Mouse (Mus musculus): Measurements from ENCODE around the gene Lamtor4. TPM values are rescaled to one million over a fixed set of nuclear protein-coding genes. Genes with fewer than 3 reads are reported as not detected.
A peak's percentile ranks its signal among the peaks of the same experiment; 100 is the strongest.
"Not testable (repeated sequence)": the region's sequence is repeated elsewhere in the genome, so short reads cannot be mapped to it uniquely, and the experiment has no call there.

The Lamtor4 gene
- 59.1 and 79.6 TPM in 2 replicates for total RNA-seq (2014; rRNA removed)
- polyA plus RNA-seq (2015; fragmentation: Nextera tagmentation; extraction: Ambion mirVana), result 99.8 and 104 TPM in 2 replicates

GRCm38 (mm10) chr5:138255353-138256093, at the start of gene Lamtor4:
TSS of gene Lamtor4 (plus strand) at chr5:138255482.
- Histone ChIP-seq H3K4me3 (ENCODE audit: low read depth, low read length) (peak within 1 kb of the TSS; percentile 66), H3K36me3 (ENCODE audit: insufficient read depth, low read length) (peaks cover 22% of the 10 kb centered on the region), H3K9ac (replicated peaks; ENCODE audit: low read length, poor library complexity, severe bottlenecking) (peak within 1 kb of the TSS; percentile 79), H3K4me1 (ENCODE audit: insufficient read depth, low read length) (0 out of 2 replicates have a peak, but pooled peaks cover 2% of the 10 kb centered on the region), H3K9me3 (ENCODE audit: low read length) (no peaks in the 10 kb centered on the region), H3K27me3 (ENCODE audit: insufficient read depth, low read length) (no peaks in the 10 kb centered on the region), H3K27ac (ENCODE audit: low read depth, low read length) (peak within 1 kb of the TSS; percentile 85), H3K4me2 (ENCODE audit: low read depth, low read length, poor library complexity, severe bottlenecking) (peak within 1 kb of the TSS; percentile 89)
- TF ChIP-seq CTCF (IDR thresholded peaks at IDR 0.05), result peak; percentile 59
- peak; percentile 98 for DNase-seq (ENCODE audit: low spot score)
- under 1% methylated on average over 38 of the region's 38 CpGs for WGBS
- ATAC-seq (ENCODE audit: low FRiP score), result peak; percentile 100

GRCm38 (mm10) chr5:138207253-138207652, 48.0 kb upstream of the Lamtor4 start:
- Histone ChIP-seq H3K9me3 (ENCODE audit: low read length) (no peaks in the 10 kb centered on the region), H3K4me3 (ENCODE audit: low read depth, low read length) (no peak overlapping the region), H3K9ac (replicated peaks; ENCODE audit: low read length, poor library complexity, severe bottlenecking) (no peak overlapping the region), H3K4me2 (ENCODE audit: low read depth, low read length, poor library complexity, severe bottlenecking) (no peak overlapping the region), H3K4me1 (ENCODE audit: insufficient read depth, low read length) (no peaks in the 10 kb centered on the region), H3K27ac (ENCODE audit: low read depth, low read length) (no peak overlapping the region), H3K36me3 (ENCODE audit: insufficient read depth, low read length) (no peaks in the 10 kb centered on the region), H3K27me3 (ENCODE audit: insufficient read depth, low read length) (no peaks in the 10 kb centered on the region)
- DNase-seq (ENCODE audit: low spot score) (no peak), ATAC-seq (ENCODE audit: low FRiP score) (no peak)
- 82% methylated on average over 1 of the region's 1 CpGs for WGBS
- TF ChIP-seq CTCF (IDR thresholded peaks at IDR 0.05), result no peak

- Histone ChIP-seq H3K4me3 (ENCODE audit: low read depth, low read length) (no peak overlapping the region), H3K9ac (replicated peaks; ENCODE audit: low read length, poor library complexity, severe bottlenecking) (no peak overlapping the region), H3K27me3 (ENCODE audit: insufficient read depth, low read length) (no peaks in the 10 kb centered on the region), H3K4me2 (ENCODE audit: low read depth, low read length, poor library complexity, severe bottlenecking) (no peak overlapping the region), H3K36me3 (ENCODE audit: insufficient read depth, low read length) (no peaks in the 10 kb centered on the region), H3K9me3 (ENCODE audit: low read length) (no peaks in the 10 kb centered on the region), H3K4me1 (ENCODE audit: insufficient read depth, low read length) (no peaks in the 10 kb centered on the region), H3K27ac (ENCODE audit: low read depth, low read length) (no peak overlapping the region)
- ATAC-seq (ENCODE audit: low FRiP score), result no peak
- 89% methylated on average over 4 of the region's 4 CpGs for WGBS
- no peak for DNase-seq (ENCODE audit: low spot score)
- TF ChIP-seq CTCF (IDR thresholded peaks at IDR 0.05), result no peak
Observed at GRCm38 (mm10) chr5:138207873-138208272, 47.4 kb upstream of the Lamtor4 start.

- H3K36me3 ChIP-seq (ENCODE audit: insufficient read depth, low read length); ATAC-seq (ENCODE audit: low FRiP score): not testable (repeated sequence)
Observed at GRCm38 (mm10) chr5:138216632-138217031, 38.6 kb upstream of the Lamtor4 start.

GRCm38 (mm10) chr5:138219864-138220263, 35.4 kb upstream of the Lamtor4 start:
- H3K9ac ChIP-seq (replicated peaks; ENCODE audit: low read length, poor library complexity, severe bottlenecking), result no peak overlapping the region
- H3K4me1 ChIP-seq (ENCODE audit: insufficient read depth, low read length), result no peaks in the 10 kb centered on the region
- H3K4me2 ChIP-seq (ENCODE audit: low read depth, low read length, poor library complexity, severe bottlenecking), result no peak overlapping the region
- ATAC-seq (ENCODE audit: low FRiP score), result no peak
- no peaks in the 10 kb centered on the region for H3K9me3 ChIP-seq (ENCODE audit: low read length)
- DNase-seq (ENCODE audit: low spot score), result no peak
- no peak for TF ChIP-seq CTCF (IDR thresholded peaks at IDR 0.05)
- H3K4me3 ChIP-seq (ENCODE audit: low read depth, low read length), result no peak overlapping the region
- no peaks in the 10 kb centered on the region for H3K27me3 ChIP-seq (ENCODE audit: insufficient read depth, low read length)
- WGBS, result 77% methylated on average over 2 of the region's 2 CpGs
- no peak overlapping the region for H3K27ac ChIP-seq (ENCODE audit: low read depth, low read length)
- H3K36me3 ChIP-seq (ENCODE audit: insufficient read depth, low read length), result no peaks in the 10 kb centered on the region

More at GRCm38 (mm10) chr5:138216632-138217031, 38.6 kb upstream of the Lamtor4 start:
- not testable (repeated sequence) for DNase-seq (ENCODE audit: low spot score); H3K27ac ChIP-seq (ENCODE audit: low read depth, low read length); H3K9me3 ChIP-seq (ENCODE audit: low read length); H3K9ac ChIP-seq (replicated peaks; ENCODE audit: low read length, poor library complexity, severe bottlenecking); H3K4me1 ChIP-seq (ENCODE audit: insufficient read depth, low read length); H3K4me3 ChIP-seq (ENCODE audit: low read depth, low read length); H3K4me2 ChIP-seq (ENCODE audit: low read depth, low read length, poor library complexity, severe bottlenecking); H3K27me3 ChIP-seq (ENCODE audit: insufficient read depth, low read length)
- 97% methylated on average over 13 of the region's 13 CpGs for WGBS

GRCm38 (mm10) chr5:138222111-138222510, 33.2 kb upstream of the Lamtor4 start:
- Histone ChIP-seq H3K36me3 (ENCODE audit: insufficient read depth, low read length) (no peaks in the 10 kb centered on the region), H3K4me2 (ENCODE audit: low read depth, low read length, poor library complexity, severe bottlenecking) (no peak overlapping the region), H3K9ac (replicated peaks; ENCODE audit: low read length, poor library complexity, severe bottlenecking) (no peak overlapping the region), H3K4me1 (ENCODE audit: insufficient read depth, low read length) (no peaks in the 10 kb centered on the region), H3K4me3 (ENCODE audit: low read depth, low read length) (no peak overlapping the region), H3K9me3 (ENCODE audit: low read length) (no peaks in the 10 kb centered on the region), H3K27me3 (ENCODE audit: insufficient read depth, low read length) (no peaks in the 10 kb centered on the region), H3K27ac (ENCODE audit: low read depth, low read length) (no peak overlapping the region)
- 24% methylated on average over 4 of the region's 4 CpGs for WGBS
- peak; percentile 84 for TF ChIP-seq CTCF (IDR thresholded peaks at IDR 0.05)
- DNase-seq (ENCODE audit: low spot score), result peak; percentile 71
- no peak for ATAC-seq (ENCODE audit: low FRiP score)

All from midbrain, postnatal 0 days (tissue).